Mouse (Mus musculus) liver, embryonic 14.5 days (tissue): Measurements from ENCODE around the gene Dnm3.

Source experiments
- CTCF ChIP-seq: IDR thresholded peaks from 2 replicates; pipeline ENCODE4 v1.5.1; 2016; ENCODE audit warnings: antibody characterized with exemption, low read depth, control low read depth
- EP300 ChIP-seq: IDR thresholded peaks from 2 replicates; pipeline ENCODE4 v1.6.1; 2016; ENCODE audit warnings: antibody characterized with exemption, low read depth

DNA sequence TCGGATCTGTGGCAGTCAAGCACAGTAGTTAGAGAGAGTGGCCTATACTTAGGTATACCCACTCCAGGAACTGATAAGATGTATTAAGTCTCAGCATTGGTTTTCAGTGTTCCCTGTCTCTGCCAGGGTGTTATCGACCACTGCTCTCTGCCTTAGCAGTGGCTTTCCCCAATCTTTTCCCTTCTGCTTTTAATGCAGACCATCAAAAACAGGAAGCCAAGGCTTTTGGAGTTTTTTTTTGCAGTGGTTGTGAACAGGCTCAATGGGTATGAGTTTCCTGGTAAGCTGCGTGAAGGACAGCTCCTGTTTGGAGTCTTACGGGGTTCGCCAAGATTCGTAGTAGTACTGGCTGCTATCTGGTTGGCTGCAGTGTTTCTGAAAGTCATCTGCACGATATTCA is 485.4 kb downstream of the Dnm3 start:
- TF ChIP-seq EP300, result no peak
- no peak for TF ChIP-seq CTCF
